Mouse (Mus musculus) heart, postnatal 0 days (tissue): ENCODE data around the gene Hnrnph1. TPM values are rescaled to one million over a fixed set of nuclear protein-coding genes. Genes with fewer than 3 reads are reported as not detected.

Experiments
- ATAC-seq: fragments of 200-750 bp; cut with Nextera tagmentation; 2 replicates; pipeline ENCODE4 v1.8.0; 2017; ENCODE audit warnings: low read depth, moderate number of reproducible peaks, moderate library complexity; ENCODE audit not compliant: insufficient read depth
- DNase-seq: peaks from one replicate; pipeline ENCODE4 v3.0.0-alpha.2; 2016; ENCODE audit warnings: low spot score
- H3K27ac ChIP-seq: fragments of 300-500 bp; sonication (generic); 2 replicates; pipeline ENCODE4 v1.5.1; 2014; ENCODE audit warnings: low read depth, mild to moderate bottlenecking
- H3K27me3 ChIP-seq: fragments of 300-500 bp; sonication (generic); 2 replicates; pipeline ENCODE4 v1.6.1; 2014; ENCODE audit warnings: low read length, mixed read lengths; ENCODE audit not compliant: control insufficient read depth, insufficient read depth
- H3K36me3 ChIP-seq: fragments of 300-500 bp; sonication (generic); replicated peaks from 2 replicates; pipeline ENCODE4 v1.6.1; 2014; ENCODE audit warnings: low read length, mixed read lengths; ENCODE audit not compliant: control insufficient read depth, insufficient read depth
- H3K4me1 ChIP-seq: fragments of 300-500 bp; sonication (generic); 2 replicates; pipeline ENCODE4 v1.6.1; 2014; ENCODE audit warnings: antibody characterized with exemption; ENCODE audit not compliant: control insufficient read depth, insufficient read depth
- H3K4me2 ChIP-seq: fragments of 300-500 bp; sonication (generic); 2 replicates; pipeline ENCODE4 v1.6.1; 2014; ENCODE audit warnings: low read depth, mild to moderate bottlenecking, low read length, moderate library complexity
- H3K4me3 ChIP-seq: fragments of 300-500 bp; sonication (generic); 2 replicates; pipeline ENCODE4 v1.5.1; 2014; ENCODE audit warnings: low read depth, low read length
- H3K9ac ChIP-seq: fragments of 300-500 bp; sonication (generic); replicated peaks from 2 replicates; pipeline ENCODE4 v1.6.1; 2014; ENCODE audit warnings: low read depth, low read length, mixed read lengths
- H3K9me3 ChIP-seq: fragments of 300-500 bp; sonication (generic); replicated peaks from 2 replicates; pipeline ENCODE4 v1.6.1; 2016; ENCODE audit warnings: low read length; ENCODE audit not compliant: control insufficient read depth
- CTCF ChIP-seq: IDR thresholded peaks from 2 replicates; pipeline ENCODE4 v1.5.1; 2016; ENCODE audit warnings: antibody characterized with exemption, control low read depth, low read depth
- EP300 ChIP-seq: IDR thresholded peaks from 2 replicates; pipeline ENCODE4 v1.6.1; 2016; ENCODE audit warnings: antibody characterized with exemption, low read depth
- WGBS: fragments of 180-500 bp; shearing (Covaris S2); extraction: QIAGEN DNeasy Blood & Tissue Kit; methylation state at CpG from one replicate; pipeline ENCODE4 v1.1.7; 2014; 5-methylcytosine and 5-hydroxymethylcytosine counted together
- polyA plus RNA-seq: library from polyadenylated mRNA; unstranded; fragments of >200 nt; fragmentation: Nextera tagmentation; extraction: Ambion mirVana; gene quantifications from 2 replicates; pipeline ENCODE4 v1.2.1, GENCODE M21; 2015
- total RNA-seq: library from RNA; depleted of rRNA; stranded (reverse); fragments of >200 nt; gene quantifications from 2 replicates; pipeline ENCODE4 v1.2.3, GENCODE M21; 2014; ENCODE audit warnings: low replicate concordance; rRNA removed

Hnrnph1 gene
- total RNA-seq, result 75.1 and 76.4 TPM in 2 replicates
- polyA plus RNA-seq, result 106 and 117 TPM in 2 replicates

GRCm38 (mm10) chr11:50376911-50377891 is at the start of gene Hnrnph1:
Gene Hnrnph1, plus strand, starts transcription at chr11:50376990.
- peak within 1 kb of the TSS; percentile 95 for H3K4me3 ChIP-seq
- DNase-seq (peak; percentile 99), ATAC-seq (peak; percentile 91)
- peak within 1 kb of the TSS; percentile 100 for H3K27ac ChIP-seq
- no peaks in the 10 kb centered on the region for H3K27me3 ChIP-seq
- H3K4me1 ChIP-seq, result peaks cover 23% of the 10 kb centered on the region
- peak within 1 kb of the TSS; percentile 96 for H3K9ac ChIP-seq
- TF ChIP-seq CTCF, result no peak
- peak; percentile 59 for TF ChIP-seq EP300
- H3K4me2 ChIP-seq, result peak within 1 kb of the TSS; percentile 92
- H3K9me3 ChIP-seq, result no peaks in the 10 kb centered on the region
- WGBS, result under 1% methylated on average over 76 of the region's 76 CpGs
- H3K36me3 ChIP-seq, result peaks cover 16% of the 10 kb centered on the region

DNA sequence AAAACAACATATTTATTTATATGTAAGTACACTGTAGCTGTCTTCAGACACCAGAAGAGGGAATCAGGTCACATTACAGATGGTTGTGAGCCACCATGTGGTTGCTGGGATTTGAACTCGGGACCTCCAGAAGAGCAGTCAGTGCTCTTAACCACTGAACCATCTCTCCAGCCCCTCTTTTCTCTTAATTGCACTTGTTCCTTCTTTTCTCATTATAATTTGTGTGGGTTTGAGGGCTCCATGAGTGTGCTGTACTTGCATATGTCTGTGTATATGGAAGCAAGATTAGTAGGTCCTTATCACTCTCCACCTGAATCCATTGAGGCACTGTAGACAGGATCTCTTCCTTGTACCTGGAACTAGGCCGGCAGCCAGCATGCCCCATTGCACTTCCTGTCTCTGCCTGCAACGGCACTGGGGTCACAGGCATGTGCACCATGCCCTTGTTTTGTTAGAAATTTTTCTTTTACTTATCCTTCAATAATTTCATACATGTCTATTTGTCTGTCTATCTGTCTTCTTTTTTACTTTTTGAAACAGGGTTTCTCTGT is 48.6 kb upstream of the Hnrnph1 start:
- no peak overlapping the region for H3K27ac ChIP-seq
- H3K9me3 ChIP-seq, result no peaks in the 10 kb centered on the region
- ATAC-seq (no peak), DNase-seq (no peak)
- peaks cover 25% of the 10 kb centered on the region for H3K4me1 ChIP-seq
- H3K9ac ChIP-seq, result no peak overlapping the region
- no peaks in the 10 kb centered on the region for H3K36me3 ChIP-seq
- TF ChIP-seq CTCF, result no peak
- no peak for TF ChIP-seq EP300
- no peak overlapping the region for H3K4me2 ChIP-seq
- no peaks in the 10 kb centered on the region for H3K27me3 ChIP-seq
- WGBS, result 59% methylated on average over 3 of the region's 3 CpGs
- H3K4me3 ChIP-seq, result no peak overlapping the region

- ATAC-seq, result no peak
- no peak for DNase-seq
- Histone ChIP-seq H3K9me3 (no peaks in the 10 kb centered on the region), H3K27ac (no peak overlapping the region), H3K4me1 (peaks cover 13% of the 10 kb centered on the region), H3K4me2 (no peak overlapping the region), H3K36me3 (no peaks in the 10 kb centered on the region), H3K4me3 (no peak overlapping the region), H3K9ac (no peak overlapping the region), H3K27me3 (no peaks in the 10 kb centered on the region)
- 85% methylated on average over 1 of the region's 1 CpGs for WGBS
- TF ChIP-seq CTCF (no peak), EP300 (no peak)
These were observed 47.4 kb upstream of the Hnrnph1 start for GRCm38 (mm10) chr11:50329378-50329777.

GRCm38 (mm10) chr11:50333181-50333580 is 43.6 kb upstream of the Hnrnph1 start:
- H3K4me3 ChIP-seq, result no peak overlapping the region
- no peak for TF ChIP-seq CTCF
- no peak for TF ChIP-seq EP300
- no peaks in the 10 kb centered on the region for H3K36me3 ChIP-seq
- H3K4me2 ChIP-seq, result no peak overlapping the region
- no peak for ATAC-seq
- no peaks in the 10 kb centered on the region for H3K9me3 ChIP-seq
- H3K27ac ChIP-seq, result no peak overlapping the region
- no peaks in the 10 kb centered on the region for H3K27me3 ChIP-seq
- H3K9ac ChIP-seq, result no peak overlapping the region
- no peak for DNase-seq
- WGBS, result 68% methylated on average over 3 of the region's 3 CpGs
- H3K4me1 ChIP-seq, result peaks cover 4% of the 10 kb centered on the region; the same call in 1 of the 2 replicates

- TF ChIP-seq EP300 (no peak), CTCF (no peak)
- no peak overlapping the region for H3K27ac ChIP-seq
- H3K4me2 ChIP-seq, result no peak overlapping the region
- no peak overlapping the region for H3K9ac ChIP-seq
- no peaks in the 10 kb centered on the region for H3K27me3 ChIP-seq
- no peak overlapping the region for H3K4me3 ChIP-seq
- DNase-seq (no peak), ATAC-seq (no peak)
- no peaks in the 10 kb centered on the region for H3K9me3 ChIP-seq
- peaks cover 4% of the 10 kb centered on the region; the same call in 1 of the 2 replicates for H3K4me1 ChIP-seq
- no peaks in the 10 kb centered on the region for H3K36me3 ChIP-seq
- 18% methylated on average over 1 of the region's 1 CpGs for WGBS
These were observed 40.7 kb upstream of the Hnrnph1 start for GRCm38 (mm10) chr11:50336126-50336525.
